Mouse (Mus musculus): ENCODE measurements around the gene Chmp5.

Chmp5 gene

DNA sequence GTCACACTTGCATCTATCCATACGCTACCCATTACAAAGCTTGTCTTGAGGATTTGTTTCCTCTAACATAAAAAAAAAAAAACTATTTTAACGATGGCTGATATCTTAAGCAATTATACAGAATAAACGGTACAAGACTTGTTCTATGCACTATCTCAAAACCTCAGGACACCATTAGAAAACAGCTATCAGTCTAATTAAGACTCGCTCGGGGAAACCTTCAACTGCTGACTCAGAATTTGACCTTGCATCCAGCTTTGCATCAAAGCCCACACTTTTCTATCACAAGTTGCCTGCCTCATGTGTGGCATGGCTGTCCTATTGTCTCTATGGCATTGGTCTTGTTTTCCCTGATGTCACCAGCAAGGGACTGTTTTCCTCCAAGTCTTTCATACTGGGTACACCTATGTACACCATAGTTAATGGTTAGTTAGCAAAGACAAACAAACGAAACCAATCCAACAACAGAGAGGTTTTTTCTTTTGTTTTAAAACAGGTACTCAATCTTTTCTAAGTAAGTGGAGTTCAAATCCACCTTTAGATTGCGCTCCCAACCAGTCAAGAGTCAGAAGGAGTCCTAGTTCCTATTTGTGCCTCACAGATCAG, 1.6 kb upstream of the Chmp5 start:
- in situ Hi-C loops (cut with MseI, MboI) = no loop called here

DNA sequence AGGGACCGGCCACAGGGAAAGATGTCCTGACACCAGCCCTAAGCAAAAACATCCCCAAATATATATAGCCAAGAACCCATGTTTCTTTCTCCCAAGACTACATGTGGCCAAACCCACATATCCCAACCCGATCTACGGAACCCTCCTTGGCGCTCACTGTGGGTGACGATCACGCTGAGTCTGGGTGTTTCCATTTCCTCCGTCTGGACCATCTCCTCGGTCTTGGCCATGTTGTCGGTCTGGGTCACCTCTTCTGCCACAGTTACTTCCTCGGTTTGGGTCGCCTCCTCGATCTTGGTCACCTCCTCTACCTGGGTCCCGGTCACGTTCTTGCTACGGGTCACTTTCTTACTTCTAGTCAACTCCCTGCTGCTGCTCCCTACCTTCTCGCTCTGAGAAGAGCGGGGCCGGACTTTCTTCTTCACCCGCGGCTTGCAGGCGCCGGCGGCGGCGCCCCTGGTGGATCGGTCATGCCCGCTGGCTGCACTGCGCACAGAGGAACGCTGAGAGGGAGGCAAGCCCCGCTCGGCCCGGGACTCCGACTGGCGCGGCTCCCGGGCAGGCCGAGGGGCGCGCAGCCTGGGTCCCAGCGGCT, 545 bp upstream of the Chmp5 start:
- in situ Hi-C loops (cut with MseI, MboI) = no loop called here

DNA sequence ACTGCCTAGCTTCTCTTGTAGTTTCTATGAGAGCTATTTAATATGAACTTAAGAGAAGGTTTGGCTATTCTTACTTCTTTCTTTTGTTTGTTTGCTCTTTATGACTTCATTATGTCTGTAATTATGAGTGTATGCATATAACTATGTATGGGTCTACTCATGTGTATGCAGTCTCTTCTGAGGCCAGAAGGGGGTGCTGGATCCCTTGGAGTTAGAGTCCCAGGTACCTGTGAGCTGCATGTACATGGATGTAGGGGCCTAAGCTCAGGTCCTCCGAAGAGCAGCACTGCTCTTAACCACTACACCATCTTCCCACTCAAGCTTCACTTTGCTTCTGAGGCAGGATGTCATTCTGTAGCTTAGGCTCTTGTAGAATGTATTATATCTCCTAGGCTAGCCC, 5.3 kb downstream of the Chmp5 start:
- in situ Hi-C loops (cut with MseI, MboI) = no loop called here

DNA sequence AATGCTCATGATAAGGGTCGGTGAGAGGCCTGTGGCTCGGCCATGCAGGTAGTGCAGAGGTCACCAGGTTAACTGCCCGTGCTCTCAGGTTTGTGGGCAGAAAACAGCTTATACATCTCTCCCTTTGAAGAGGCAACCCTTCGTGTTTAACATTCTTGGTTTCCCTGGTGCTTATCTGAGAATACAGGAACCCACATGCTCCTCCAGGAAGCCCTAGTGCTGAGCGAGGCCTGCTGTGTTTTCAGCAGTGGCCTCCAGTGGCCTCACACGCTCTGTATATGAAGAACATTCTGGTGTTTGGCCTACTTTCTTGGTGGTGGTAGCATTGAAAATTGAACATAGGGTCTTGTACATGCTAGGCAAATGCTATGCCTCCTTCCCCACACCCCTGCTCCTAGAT, 7.7 kb downstream of the Chmp5 start:
- in situ Hi-C loops (cut with MseI, MboI) = no loop called here

DNA sequence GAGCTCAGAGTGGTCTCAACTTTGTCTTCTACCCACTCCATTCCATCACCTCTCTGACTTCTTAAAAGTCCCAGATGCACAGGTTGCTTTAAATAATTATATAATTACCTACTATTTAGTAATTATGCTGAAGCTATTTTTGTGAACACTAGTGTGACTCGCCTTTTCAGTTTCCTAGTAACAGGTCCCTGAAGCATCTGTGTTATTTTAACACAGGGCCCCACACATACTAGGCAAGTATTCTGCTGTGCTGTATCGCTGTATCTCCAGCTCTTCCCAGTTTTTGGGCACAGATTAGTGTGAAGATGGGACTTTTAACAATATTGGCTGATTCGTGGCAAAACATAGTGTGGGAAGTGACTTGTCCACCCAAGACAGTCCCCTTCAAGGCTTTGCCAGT, 15.3 kb downstream of the Chmp5 start:
- in situ Hi-C loops (cut with MseI, MboI) = no loop called here

DNA sequence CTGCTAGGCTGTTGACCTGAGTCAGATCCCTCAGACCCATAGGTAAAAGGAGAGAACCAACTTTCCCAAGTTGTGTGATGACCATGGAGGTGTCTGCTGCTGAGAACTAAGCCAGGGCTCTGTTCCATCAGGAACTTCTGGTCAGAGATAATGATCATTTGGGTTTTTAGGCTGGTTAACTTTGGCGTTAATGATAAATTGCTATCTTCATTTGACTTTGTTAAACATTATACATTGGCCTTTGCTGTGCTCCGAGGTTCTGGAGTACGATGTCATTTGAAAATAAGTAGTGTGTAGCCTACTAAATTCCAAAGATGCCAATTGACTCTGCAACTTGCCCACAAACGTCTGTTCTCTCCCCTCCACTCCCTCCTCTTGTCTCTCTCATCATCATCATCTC, 21.0 kb downstream of the Chmp5 start:
- in situ Hi-C loops (cut with MseI, MboI) = no loop called here

DNA sequence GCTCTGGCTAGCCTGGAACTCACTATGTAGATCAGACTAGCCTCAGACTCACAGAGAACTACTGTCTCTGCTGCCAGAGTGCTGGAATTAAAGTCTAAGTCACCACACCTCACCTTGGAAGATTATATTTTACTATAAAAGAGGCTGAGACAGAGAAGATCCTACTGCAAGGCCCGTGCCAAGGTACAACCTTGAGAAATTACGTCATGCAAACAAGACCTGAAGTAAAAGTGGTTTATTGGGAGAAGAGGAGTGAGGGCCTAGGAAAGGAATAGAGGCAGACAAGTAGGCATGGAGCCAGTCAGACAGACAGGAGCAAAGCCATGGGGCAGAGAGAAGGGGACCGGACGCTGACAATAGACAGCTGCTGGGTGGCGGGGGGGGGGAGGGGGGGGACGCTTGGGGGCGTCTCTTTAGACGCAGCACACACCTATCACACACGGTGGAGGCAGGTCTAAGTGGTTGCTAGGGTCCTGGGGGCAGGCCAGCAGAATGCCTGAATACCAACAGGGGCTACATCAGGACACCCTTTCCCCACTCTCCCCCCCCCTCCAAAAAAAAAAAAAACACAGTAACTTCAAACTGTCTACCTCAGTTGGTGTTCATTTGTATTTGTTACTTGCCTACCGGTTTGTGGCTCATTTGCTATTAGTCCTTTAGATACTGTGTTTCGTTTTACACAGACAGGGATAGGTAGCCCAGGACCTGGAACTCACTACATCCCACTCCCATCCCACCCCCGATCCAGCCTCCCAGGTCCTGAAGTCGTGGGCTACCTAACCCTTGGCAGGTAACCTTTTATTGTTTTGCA, 21.8 kb downstream of the Chmp5 start:
- in situ Hi-C loops (cut with MseI, MboI) = no loop called here

DNA sequence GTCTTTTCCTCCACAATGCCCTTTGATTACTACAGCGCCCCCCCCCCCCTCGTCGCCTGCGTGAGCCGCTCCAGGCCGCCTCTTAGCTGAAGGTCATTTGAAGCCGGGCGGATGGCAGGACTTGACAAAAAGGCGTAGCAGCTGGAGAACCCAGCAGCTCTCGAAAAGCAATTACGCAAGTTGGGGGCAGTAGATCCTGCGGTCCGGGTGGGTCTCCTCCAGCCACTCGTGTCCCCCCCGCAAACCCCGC, 22.3 kb downstream of the Chmp5 start:
- in situ Hi-C loops (cut with MseI, MboI) = no loop called here

DNA sequence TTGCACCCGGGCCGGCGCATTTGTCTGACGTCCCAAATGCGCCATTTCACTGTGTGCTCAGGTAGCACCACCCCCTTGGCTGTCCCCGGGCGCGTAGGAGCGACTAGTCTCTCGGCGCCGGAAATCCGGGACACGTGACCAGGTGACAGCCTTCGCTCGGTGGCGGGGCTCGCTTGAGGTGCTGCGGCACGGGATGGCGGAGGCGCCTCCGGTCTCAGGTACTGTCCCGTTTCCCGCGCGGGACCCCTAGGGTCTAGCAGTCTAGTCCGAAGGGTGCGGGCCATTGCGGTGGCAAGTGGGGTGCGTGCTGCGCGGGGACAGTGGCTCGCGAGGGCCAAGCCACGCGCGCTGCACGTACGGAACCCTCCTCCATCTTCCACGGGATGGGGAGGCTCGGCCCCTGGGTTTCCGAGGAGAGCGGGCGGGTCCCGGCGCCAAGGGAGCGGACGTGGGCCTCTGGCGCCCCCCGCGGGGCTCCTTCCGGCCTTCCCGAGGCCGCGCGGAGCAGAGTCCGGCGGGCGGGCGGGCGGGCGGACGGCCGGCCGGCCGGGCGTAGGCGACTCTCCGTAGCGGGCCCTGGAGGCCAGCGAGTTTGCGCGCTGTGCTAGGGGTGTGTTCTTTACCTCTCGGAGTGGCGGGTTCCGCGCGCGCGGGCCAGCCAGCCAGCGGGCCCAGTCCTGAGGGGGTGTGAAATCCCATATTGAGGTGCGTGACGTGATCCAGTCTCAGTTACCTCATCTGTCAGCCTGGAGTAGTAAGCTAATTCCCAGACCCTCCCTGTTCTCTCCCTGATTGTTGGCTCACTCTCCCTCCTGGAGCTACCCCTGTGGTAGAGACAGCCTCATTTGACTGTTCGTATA, 22.9 kb downstream of the Chmp5 start, which contains the start of gene Nfx1:
Gene Nfx1 (plus strand): TSS at position 65 of the 860 bp plus-strand sequence.
- in situ Hi-C loops (cut with MseI, MboI) = no loop called here

DNA sequence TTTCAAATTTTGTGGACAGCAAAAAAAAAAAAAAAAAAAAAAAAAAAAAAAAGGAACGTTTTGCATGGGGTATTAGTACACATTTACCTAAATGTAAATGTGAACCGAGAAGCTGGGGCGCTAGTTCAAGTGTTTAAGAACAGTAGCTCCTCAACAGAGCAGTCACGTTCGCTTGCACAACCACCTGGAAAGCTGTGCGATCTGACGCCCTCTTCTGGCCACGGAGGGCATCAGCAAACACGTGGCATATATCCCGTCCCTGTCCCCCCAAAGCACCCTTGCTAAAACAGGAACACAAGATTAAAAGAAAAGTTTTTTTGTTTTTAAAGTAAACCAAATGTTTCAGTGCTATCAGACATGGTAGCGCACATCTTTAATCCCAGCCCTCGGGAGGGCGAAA, 23.5 kb downstream of the Chmp5 start:
- in situ Hi-C loops (cut with MseI, MboI) = no loop called here

DNA sequence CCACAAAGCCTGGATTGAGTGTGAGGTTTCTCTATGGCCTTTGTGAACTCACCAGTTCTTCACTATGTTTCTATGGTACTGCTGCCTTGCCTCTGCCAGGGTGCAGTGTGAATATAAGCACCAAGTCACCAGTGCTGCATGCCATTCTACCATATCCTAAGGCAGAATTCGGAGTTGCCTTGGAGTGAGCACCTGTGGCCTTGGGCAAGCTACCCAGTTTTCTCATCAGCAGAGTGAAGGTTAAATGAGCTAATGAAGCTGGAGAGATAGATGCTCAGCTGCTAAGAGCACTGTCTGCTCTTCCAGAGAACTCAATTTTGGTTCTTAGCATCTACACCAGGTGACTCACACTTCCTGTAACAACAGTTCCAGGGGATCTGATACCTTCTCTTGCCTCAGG, 25.8 kb downstream of the Chmp5 start:
- in situ Hi-C loops (cut with MseI, MboI) = no loop called here

DNA sequence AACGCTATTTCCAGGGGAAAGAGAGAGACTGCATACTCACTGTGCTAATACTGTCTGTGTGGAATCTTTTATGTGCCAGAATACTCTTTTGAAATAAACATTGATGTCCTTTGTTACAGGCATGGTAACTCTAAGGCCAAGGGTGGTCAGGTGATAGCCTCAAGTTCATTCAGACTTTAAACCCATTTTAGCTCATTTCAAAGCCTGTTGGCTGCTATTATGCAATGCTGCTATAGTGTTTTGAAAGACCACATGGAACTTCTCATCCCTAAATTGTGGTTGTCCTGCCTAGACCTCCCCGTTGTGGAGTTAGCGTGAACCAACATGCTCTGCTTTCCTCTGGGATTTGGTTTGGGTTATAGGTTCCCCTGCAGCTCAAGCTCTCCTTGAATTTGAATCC, 27.5 kb downstream of the Chmp5 start:
- in situ Hi-C loops (cut with MseI, MboI) = no loop called here

DNA sequence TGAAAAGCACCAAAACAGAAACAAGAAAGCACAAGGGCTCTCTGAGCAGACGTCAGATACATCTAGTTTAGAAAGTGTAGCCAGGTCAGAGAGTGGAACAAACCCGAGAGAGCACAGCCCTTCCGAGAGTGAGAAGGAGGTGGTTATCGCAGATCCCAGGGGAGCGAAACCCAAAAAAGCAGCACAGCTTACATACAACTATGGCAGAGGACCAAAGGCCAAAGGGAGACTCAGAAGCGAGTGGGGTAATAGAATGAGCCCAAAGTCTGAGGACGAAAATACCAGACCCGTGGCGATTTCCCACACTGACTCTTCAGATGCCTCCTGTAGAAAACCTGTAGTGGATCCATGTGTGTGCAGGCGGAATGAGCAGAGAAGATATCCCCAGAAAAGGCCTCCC, 28.4 kb downstream of the Chmp5 start:
- in situ Hi-C loops (cut with MseI, MboI) = no loop called here

DNA sequence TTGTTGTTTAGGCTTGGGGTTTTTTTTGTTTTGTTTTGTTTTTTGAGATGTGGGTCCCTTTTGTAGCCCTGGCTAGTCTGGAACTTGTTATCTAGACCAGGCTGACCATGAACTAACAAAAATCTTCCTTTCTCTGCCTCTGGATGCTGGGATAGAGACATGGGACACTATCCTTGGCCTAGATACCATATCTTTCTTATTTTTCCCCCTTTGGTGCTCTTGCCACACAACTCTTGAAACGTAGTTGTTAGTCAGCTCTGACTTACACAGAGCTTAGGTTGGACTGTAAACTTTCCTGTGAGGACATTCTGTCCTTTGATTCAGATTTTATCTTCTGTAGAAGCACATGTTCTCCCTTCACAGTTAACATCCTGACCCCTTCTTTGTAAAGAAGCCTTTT, 31.2 kb downstream of the Chmp5 start:
- in situ Hi-C loops (cut with MseI, MboI) = no loop called here

DNA sequence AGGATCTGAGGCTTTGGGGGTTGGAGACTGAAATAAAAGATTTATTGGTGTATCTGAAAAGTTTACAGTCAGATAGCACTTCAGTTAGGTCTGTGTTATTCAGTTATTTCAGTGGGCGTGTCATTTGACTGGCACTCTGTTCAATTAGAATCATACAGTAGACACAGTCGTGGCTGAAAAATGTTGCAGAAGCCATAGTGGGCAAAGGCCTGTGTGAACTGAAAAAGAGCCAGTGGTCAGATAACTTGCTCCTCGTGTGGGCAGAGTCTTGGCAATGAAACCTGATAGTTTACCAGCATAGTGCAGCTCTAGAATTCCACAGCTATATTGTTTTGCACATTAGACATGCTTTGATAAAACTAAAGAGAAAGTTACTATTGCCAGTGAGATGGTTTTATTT, 34.3 kb downstream of the Chmp5 start:
- in situ Hi-C loops (cut with MseI, MboI) = no loop called here

DNA sequence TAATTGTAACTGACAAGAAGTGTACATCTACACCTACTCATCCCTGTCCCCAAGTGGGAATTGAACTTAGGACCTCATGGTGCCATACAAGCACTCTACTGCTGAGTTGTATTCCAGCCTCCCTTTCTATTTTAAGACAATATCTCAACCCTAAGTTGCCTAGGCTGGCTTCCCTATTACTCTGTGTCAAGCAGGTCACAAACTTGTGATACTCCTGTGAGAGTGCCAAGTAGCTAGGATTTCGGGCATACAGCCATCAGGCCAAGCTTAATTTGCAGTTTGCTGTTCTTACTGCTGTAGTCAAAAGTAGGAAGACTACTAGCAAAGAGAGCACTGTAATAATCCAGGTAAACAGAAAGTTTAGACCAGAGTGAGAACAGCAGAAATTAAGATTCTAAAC, 35.5 kb downstream of the Chmp5 start:
- in situ Hi-C loops (cut with MseI, MboI) = no loop called here

DNA sequence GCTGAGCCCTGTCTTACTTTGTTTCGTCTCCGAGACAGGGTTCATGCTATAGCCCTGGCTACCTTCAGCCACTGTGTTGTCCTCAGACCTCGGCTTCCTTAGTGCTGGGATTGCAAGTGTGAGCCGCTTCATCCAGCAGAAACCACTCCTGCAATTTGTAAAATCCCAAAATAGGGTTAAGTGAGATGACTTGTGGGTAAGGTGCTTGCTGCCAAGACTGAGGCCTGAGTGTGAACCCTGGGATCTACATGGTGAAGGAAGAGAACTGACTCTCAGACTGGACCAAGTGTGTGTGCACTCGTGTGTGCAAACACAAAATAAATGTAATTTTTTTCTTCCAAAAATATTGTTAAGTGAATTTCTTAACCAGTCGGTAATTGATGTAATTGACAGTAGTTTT, 41.4 kb downstream of the Chmp5 start:
- in situ Hi-C loops (cut with MseI, MboI) = no loop called here

DNA sequence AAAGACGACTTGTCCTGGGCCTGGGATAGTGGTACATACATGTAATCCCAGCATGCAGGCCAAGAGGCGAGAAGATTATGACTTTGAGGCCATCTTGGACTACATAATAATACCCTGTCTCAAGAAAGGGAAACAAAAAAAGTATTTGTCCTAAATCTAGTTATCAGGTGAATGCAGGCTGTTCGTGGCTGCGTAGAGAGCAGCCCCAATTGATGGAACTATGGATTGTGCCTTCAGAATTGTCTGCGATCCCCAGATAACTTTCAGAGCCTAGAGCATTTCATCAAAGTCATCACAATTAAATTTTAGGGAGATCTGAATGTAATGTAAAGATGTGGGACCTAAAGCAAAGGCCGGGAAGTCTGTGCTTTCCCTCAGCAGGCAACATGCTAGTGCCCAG, 48.1 kb downstream of the Chmp5 start:
- in situ Hi-C loops (cut with MseI, MboI) = no loop called here

DNA sequence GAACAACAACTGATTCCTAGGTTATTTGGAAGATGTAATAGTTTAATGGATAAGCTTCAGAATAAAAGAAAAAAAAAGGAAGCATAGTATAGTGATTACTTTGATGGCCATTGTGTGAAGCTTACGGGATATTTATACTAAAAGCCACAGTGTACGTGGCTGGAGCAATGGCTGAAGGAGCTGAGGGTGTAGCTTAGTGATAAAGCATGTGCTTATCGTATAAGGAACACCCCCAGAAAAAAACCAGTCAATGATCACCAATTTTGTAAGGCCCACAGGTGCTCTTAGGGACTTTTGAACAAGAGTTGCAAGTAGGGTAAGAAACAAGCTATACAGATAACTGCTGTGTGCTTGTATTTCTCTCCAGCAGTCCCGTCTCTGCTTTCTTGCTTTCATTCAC, 49.7 kb downstream of the Chmp5 start:
- in situ Hi-C loops (cut with MseI, MboI) = no loop called here

DNA sequence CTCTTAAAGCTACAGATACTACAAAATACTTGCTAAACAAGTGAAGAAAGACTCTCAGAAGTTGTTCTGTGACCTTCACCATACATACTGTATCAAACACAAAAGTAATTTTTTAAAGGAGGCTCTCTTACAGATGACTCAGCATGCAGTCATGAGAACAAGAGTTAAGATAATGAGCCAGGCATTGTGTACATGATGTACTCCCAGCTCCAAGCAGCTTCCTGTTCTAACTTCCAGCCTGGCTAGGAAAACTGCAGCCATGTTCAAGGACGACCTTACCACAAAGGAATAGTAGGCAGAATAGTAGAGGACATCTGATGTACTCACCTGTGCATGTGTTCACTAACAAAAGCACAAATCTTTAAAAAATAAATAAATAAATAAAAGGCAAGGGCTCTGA, 52.1 kb downstream of the Chmp5 start:
- in situ Hi-C loops (cut with MseI, MboI) = no loop called here

DNA sequence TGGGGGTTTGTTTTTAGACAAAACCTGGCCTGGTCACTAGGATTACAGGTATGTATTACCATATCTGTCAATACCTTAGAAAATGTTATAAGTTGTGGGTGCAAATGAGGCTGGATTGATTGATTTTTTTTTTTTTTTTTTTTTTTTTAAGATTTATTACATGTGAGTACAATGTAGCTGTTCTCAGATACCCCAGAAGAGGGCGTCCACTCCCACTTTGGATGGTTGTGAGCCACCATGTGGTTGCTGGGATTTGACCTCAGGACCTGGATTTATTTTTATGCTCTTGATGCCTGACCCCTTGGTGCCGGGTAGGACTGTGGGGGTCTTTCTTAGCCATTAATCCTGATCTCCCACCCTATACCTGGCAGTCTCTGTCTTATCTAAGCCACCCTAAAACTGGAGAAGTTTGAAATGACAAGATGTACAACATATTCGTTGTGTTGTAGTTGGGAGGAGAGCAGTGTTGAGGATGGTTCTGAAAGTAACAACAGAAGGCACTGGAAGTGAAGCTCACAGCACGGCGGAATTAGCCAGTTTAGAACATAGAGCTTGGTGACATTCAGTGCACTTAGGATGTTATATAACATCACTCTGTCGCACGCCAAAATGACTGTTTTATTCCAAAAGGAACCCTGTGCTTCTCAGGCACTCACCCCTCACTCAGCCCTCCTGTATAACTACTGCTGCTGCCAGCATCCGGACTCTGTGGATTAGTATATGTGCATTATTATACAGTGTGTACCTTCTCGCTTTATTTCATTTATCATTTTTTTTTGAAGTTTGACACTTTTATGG, 52.8 kb downstream of the Chmp5 start:
- in situ Hi-C loops (cut with MseI, MboI) = no loop called here

DNA sequence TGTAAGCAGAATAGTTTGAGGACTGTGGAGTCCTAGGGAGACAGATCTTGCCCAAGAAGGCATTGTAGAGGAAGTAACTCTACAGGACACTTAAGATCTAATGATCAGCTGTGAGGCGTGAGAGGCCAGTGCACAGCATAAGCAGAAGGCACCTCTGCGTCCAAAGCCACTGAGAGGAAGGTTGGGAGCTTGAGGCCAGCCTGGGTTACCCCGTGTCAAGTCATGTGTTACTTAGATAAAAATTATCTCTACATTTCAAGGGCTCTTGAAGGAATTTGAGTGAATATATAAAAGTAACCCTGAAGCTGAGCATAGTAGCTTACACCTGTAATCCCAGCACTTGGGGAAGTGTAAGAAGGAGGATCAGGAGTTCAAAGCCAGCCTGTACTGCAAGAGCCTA, 65.1 kb downstream of the Chmp5 start:
- in situ Hi-C loops (cut with MseI, MboI) = no loop called here
